Mouse (Mus musculus): ENCODE results near the gene Dppa3.
A peak's percentile ranks its signal among the peaks of the same experiment; 100 is the strongest.

The Dppa3 gene

GRCm38 (mm10) chr6:122626110-122626509 is at the start of gene Dppa3:
Gene Dppa3, plus strand, starts transcription at chr6:122626410.
- DNase-seq, result no peak

GRCm38 (mm10) chr6:122577030-122577429 is 49.2 kb upstream of the Dppa3 start:
- DNase-seq, result no peak

- no peak for DNase-seq
Observed at GRCm38 (mm10) chr6:122579086-122579485, 47.1 kb upstream of the Dppa3 start.

GRCm38 (mm10) chr6:122591027-122591758 is 35.0 kb upstream of the Dppa3 start:
- DNase-seq, result no peak

- DNase-seq, result no peak
Observed at GRCm38 (mm10) chr6:122592905-122593304, 33.3 kb upstream of the Dppa3 start.

- peak; percentile 56 to 62 for DNase-seq
Observed at GRCm38 (mm10) chr6:122595637-122596036, 30.6 kb upstream of the Dppa3 start.

- no peak for DNase-seq
Observed at GRCm38 (mm10) chr6:122596608-122597007, 29.6 kb upstream of the Dppa3 start.

GRCm38 (mm10) chr6:122598014-122598413 is 28.2 kb upstream of the Dppa3 start:
- DNase-seq, result no peak

GRCm38 (mm10) chr6:122598436-122598835 is 27.8 kb upstream of the Dppa3 start:
- peak; percentile 21 to 36 for DNase-seq

GRCm38 (mm10) chr6:122599054-122599737 is 27.0 kb upstream of the Dppa3 start:
- no peak for DNase-seq

- DNase-seq, result no peak
Observed at GRCm38 (mm10) chr6:122600066-122600646, 26.1 kb upstream of the Dppa3 start.

GRCm38 (mm10) chr6:122601031-122601430 is 25.2 kb upstream of the Dppa3 start:
- no peak for DNase-seq

GRCm38 (mm10) chr6:122601615-122602014 is 24.6 kb upstream of the Dppa3 start:
- no peak for DNase-seq

- peak; percentile 86 to 88 for DNase-seq
Observed at GRCm38 (mm10) chr6:122602242-122602991, 23.8 kb upstream of the Dppa3 start, which contains the start of gene Apobec1. Gene Apobec1, minus strand, starts transcription at chr6:122602444.

GRCm38 (mm10) chr6:122602992-122603322 is 23.3 kb upstream of the Dppa3 start:
- DNase-seq, result no peak

- no peak for DNase-seq
Observed at GRCm38 (mm10) chr6:122604260-122604659, 21.9 kb upstream of the Dppa3 start.

- peak in 1 of 2 experiments; percentile 20 for DNase-seq
Observed at GRCm38 (mm10) chr6:122605483-122605882, 20.7 kb upstream of the Dppa3 start.

GRCm38 (mm10) chr6:122606661-122607060 is 19.5 kb upstream of the Dppa3 start:
- no peak for DNase-seq

GRCm38 (mm10) chr6:122607700-122608099 is 18.5 kb upstream of the Dppa3 start:
- no peak for DNase-seq

GRCm38 (mm10) chr6:122608434-122609376 is 17.5 kb upstream of the Dppa3 start:
- no peak for DNase-seq

GRCm38 (mm10) chr6:122609377-122609728 is 16.9 kb upstream of the Dppa3 start:
- DNase-seq, result no peak

GRCm38 (mm10) chr6:122609771-122610170 is 16.4 kb upstream of the Dppa3 start, which contains the start of gene Gdf3:
Gene Gdf3, minus strand, starts transcription at chr6:122610087.
- DNase-seq, result no peak
